Mouse (Mus musculus): Measurements from ENCODE around the gene Rnasek.

DNA sequence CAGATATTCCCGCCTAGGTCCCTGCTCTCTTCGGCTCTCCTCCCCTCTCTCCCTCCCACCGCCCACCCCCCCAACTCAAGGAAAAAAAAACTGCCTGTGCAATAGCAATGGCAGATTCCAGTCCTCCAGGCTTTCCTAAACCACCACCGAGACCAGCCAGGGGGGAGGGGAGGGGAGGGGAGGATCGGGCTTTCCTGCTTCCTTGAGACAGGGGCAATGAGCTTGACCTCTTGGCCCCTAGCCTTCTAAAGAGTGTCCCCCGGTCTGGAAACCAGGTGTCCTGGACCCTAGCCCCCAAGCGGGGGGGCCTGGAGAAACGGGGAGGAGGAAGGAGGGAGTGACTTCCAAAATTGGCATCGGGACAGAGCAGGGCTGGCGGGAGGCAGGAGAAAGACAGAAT, 7.1 kb downstream of the Rnasek start:
- TF ChIP-seq CTCF (IDR thresholded peaks at IDR 0.05; ENCODE audit: low read depth, low read length): no peak
- TF ChIP-seq POLR2AphosphoS5 (IDR thresholded peaks at IDR 0.05; ENCODE audit: insufficient replicate concordance, low read depth, low read length): no peak
- no peak for TF ChIP-seq GATA1 (IDR thresholded peaks at IDR 0.05; ENCODE audit: borderline replicate concordance, low read length)
- no peak for TF ChIP-seq TAL1 (conservative IDR thresholded peaks at IDR 0.05; ENCODE audit: low read depth, low read length)
